Mouse (Mus musculus): ENCODE measurements around the gene Ism1. TPM values are rescaled to one million over a fixed set of nuclear protein-coding genes. Genes with fewer than 3 reads are reported as not detected.

The Ism1 gene
- polyA plus RNA-seq, 1 experiment from 2014 or later, result 0.03 TPM

DNA sequence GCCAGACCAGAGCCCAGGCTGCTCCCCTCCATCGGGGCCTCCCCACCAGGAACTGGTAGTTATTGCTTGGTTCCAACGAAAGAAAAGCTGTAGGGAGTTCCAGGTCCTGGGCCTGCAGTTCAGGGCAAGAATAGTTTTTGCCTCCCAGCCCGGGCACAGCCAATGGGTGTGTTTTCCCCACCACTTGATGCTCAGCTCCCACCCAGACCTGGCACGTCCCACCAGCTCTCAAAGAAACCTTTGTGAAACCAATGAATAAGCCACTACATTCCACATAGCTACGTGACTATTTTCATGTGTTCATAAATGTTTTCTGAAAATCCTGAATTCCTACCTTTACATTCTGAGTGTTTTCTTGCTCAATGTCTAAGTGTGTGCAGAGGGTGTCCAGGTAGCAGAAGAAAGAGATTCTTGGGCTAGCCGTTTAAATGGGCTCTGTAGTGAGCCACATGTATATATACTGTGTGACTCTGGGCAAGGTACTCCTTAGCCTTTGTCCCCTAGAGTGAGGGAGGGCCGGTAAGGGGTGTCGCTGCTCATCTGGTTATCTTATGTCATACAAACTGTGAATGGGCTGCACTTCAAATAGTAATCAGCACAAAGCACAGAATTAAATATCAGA is 97.1 kb downstream of the Ism1 start:
- 63% methylated on average over 8 of the region's 8 CpGs for WGBS (ENCODE audit: insufficient replicate concordance)
- Histone ChIP-seq H3K4me1 (replicated peaks) (no peaks in the 10 kb centered on the region), H3K4me2 (no peak overlapping the region), H3K27me3 (no peaks in the 10 kb centered on the region), H3K9ac (no peak overlapping the region), H3K36me3 (replicated peaks) (no peaks in the 10 kb centered on the region), H3K9me3 (replicated peaks) (no peaks in the 10 kb centered on the region), H3K27ac (replicated peaks) (no peak overlapping the region), H3K4me3 (replicated peaks) (no peak overlapping the region)
- no peak; the same call in 1 of the 2 replicates for ATAC-seq (ENCODE audit: insufficient read depth)

DNA sequence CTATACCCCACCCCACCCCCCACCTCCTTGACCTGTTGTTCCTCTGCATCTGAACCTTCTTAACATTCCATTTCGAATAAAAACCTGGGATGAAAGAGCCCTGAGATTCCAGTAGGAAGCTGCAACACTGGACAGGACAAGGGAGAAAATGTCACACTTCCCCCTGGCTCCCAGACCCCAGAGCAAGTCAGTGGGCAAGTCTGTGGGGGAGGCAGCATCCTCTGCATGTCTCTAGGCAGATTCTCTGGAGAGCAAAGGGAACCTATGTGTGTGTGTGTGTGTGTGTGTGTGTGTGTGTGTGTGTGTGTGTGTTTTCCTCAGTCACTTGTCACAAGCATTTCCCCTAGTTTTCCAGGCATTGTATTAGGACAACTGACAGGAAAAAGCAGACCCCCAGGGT is 98.7 kb downstream of the Ism1 start:
- no peak overlapping the region for H3K27ac ChIP-seq (replicated peaks)
- H3K9ac ChIP-seq, result no peak overlapping the region
- no peaks in the 10 kb centered on the region for H3K4me1 ChIP-seq (replicated peaks)
- H3K9me3 ChIP-seq (replicated peaks), result no peaks in the 10 kb centered on the region
- H3K4me3 ChIP-seq (replicated peaks), result no peak overlapping the region
- no peaks in the 10 kb centered on the region for H3K36me3 ChIP-seq (replicated peaks)
- no peak for ATAC-seq (ENCODE audit: insufficient read depth)
- H3K4me2 ChIP-seq, result no peak overlapping the region
- H3K27me3 ChIP-seq, result no peaks in the 10 kb centered on the region
- WGBS (ENCODE audit: insufficient replicate concordance), result 15% methylated on average over 1 of the region's 1 CpGs

DNA sequence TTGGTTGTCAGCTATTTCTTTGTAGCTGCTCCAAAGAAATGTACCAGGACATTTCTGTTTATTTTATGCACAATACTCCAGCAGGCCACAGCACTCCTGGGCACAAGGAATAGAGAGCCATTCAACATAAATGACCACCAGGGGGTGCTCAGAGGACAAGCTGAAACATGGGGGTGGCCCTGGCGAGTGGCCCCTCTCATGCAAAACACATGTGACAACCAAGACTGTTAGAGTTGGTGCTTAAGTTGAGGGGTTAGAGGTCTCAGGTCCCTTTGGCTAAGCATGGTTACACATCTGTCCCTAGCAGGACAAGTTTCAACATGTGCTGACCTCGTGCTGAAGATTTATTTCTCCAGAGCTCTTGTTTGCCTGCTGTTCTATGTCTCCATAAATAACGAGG is 100.3 kb downstream of the Ism1 start:
- no peaks in the 10 kb centered on the region for H3K9me3 ChIP-seq (replicated peaks)
- 32% methylated on average over 3 of the region's 3 CpGs for WGBS (ENCODE audit: insufficient replicate concordance)
- H3K27ac ChIP-seq (replicated peaks), result no peak overlapping the region
- no peak overlapping the region for H3K9ac ChIP-seq
- H3K27me3 ChIP-seq, result no peaks in the 10 kb centered on the region
- no peaks in the 10 kb centered on the region for H3K4me1 ChIP-seq (replicated peaks)
- no peak overlapping the region for H3K4me3 ChIP-seq (replicated peaks)
- H3K4me2 ChIP-seq, result no peak overlapping the region
- H3K36me3 ChIP-seq (replicated peaks), result no peaks in the 10 kb centered on the region
- ATAC-seq (ENCODE audit: insufficient read depth), result no peak

DNA sequence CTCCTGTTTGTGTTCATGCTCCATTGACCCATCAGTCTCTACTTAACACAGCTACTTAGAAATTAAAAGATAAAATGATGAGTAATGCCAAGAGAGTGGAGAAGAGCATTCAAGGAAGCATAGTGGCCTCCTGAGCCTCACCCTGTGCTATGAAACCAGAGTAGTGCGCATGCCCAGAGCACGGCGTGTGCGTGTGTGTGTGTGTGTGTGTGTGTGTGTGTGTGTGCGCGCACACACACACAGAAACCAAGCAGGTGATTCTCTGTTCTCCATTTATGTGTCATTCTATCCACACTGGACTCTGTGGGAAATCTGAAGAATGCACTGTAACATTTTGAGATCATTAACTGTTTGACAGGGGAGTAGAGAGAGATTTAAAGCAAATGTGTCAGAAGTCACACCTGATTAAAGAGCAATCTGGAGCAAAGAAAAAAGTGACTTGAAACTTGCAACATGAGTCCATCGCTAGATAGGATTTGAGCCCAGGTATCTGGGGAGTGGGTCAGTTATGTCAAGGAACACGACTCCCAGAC is 105.4 kb downstream of the Ism1 start:
- 76% methylated on average over 8 of the region's 8 CpGs for WGBS (ENCODE audit: insufficient replicate concordance)
- Histone ChIP-seq H3K9me3 (replicated peaks) (no peaks in the 10 kb centered on the region), H3K27me3 (no peaks in the 10 kb centered on the region), H3K4me3 (replicated peaks) (no peak overlapping the region), H3K4me1 (replicated peaks) (no peaks in the 10 kb centered on the region), H3K36me3 (replicated peaks) (no peaks in the 10 kb centered on the region), H3K4me2 (no peak overlapping the region), H3K9ac (no peak overlapping the region), H3K27ac (replicated peaks) (no peak overlapping the region)
- no peak for ATAC-seq (ENCODE audit: insufficient read depth)

DNA sequence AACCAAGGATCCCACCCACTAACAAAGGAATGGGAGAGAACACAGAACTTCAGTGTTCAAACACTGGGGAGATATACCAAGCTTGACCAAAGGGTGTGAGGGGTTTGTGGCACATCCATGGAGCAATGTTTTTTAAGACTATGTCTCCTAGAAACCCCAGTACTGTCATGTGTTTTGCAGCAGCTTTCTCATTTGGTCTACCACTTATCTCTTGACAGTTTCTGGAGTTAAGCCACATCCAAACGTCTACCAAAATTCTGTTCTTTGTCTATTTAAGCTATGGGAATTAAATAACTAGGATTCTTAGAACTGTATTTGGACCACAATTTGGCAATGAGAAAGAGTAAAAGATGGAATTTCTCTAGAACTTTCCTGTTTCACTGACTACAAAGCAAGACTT is 106.5 kb downstream of the Ism1 start:
- 49% methylated on average over 1 of the region's 1 CpGs for WGBS (ENCODE audit: insufficient replicate concordance)
- Histone ChIP-seq H3K4me2 (no peak overlapping the region), H3K27me3 (no peaks in the 10 kb centered on the region), H3K9me3 (replicated peaks) (no peaks in the 10 kb centered on the region), H3K4me3 (replicated peaks) (no peak overlapping the region), H3K36me3 (replicated peaks) (no peaks in the 10 kb centered on the region), H3K9ac (no peak overlapping the region), H3K4me1 (replicated peaks) (no peaks in the 10 kb centered on the region), H3K27ac (replicated peaks) (no peak overlapping the region)
- ATAC-seq (ENCODE audit: insufficient read depth), result no peak

DNA sequence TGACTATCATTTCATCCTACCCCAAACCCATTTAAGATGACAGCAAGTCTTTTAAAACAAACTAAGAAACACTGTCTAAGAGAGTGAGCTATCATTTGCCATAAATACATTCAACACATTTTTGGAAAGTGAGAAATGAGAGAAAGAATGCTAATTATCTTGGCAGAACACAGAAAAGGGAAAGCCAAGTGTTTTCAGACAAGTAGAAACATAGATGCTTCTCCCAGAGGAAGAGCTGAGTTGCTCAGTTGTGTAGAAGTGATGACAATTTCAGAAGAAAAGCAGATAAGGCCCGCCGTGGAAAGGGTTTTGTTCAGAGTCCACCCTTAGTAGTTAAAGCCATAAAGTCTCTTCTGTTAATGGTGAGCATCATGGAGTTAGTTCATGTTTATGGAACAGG is 107.0 kb downstream of the Ism1 start:
- Histone ChIP-seq H3K4me1 (replicated peaks) (no peaks in the 10 kb centered on the region), H3K4me2 (no peak overlapping the region), H3K27me3 (no peaks in the 10 kb centered on the region), H3K4me3 (replicated peaks) (no peak overlapping the region), H3K9me3 (replicated peaks) (no peaks in the 10 kb centered on the region), H3K9ac (no peak overlapping the region), H3K36me3 (replicated peaks) (no peaks in the 10 kb centered on the region), H3K27ac (replicated peaks) (no peak overlapping the region)
- no peak for ATAC-seq (ENCODE audit: insufficient read depth)
- 46% methylated on average over 2 of the region's 2 CpGs for WGBS (ENCODE audit: insufficient replicate concordance)

DNA sequence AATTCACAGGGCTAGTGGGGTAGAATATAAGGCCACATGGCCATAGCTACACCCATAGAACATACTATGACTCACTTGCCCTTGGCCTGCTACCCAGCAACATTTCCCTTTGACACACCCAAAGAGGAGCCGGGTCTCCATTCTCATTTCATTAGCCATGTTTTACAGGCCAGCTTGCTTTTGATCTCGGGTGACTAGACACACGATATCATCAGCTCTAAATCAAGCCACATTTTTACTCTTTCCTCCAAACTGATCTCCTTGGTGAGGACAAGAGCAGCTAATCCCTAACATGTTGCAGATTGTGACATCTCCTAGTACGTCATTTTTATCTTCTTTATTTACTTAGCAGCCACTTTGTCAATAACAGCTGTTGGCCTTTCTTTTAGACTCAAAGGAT is 110.7 kb downstream of the Ism1 start:
- no peak for ATAC-seq (ENCODE audit: insufficient read depth)
- H3K9ac ChIP-seq, result no peak overlapping the region
- H3K4me2 ChIP-seq, result no peak overlapping the region
- no peak overlapping the region for H3K4me3 ChIP-seq (replicated peaks)
- H3K9me3 ChIP-seq (replicated peaks), result no peaks in the 10 kb centered on the region
- no peaks in the 10 kb centered on the region for H3K4me1 ChIP-seq (replicated peaks)
- H3K27ac ChIP-seq (replicated peaks), result no peak overlapping the region
- no peaks in the 10 kb centered on the region for H3K36me3 ChIP-seq (replicated peaks)
- WGBS (ENCODE audit: insufficient replicate concordance), result 58% methylated on average over 4 of the region's 4 CpGs
- H3K27me3 ChIP-seq, result no peaks in the 10 kb centered on the region

DNA sequence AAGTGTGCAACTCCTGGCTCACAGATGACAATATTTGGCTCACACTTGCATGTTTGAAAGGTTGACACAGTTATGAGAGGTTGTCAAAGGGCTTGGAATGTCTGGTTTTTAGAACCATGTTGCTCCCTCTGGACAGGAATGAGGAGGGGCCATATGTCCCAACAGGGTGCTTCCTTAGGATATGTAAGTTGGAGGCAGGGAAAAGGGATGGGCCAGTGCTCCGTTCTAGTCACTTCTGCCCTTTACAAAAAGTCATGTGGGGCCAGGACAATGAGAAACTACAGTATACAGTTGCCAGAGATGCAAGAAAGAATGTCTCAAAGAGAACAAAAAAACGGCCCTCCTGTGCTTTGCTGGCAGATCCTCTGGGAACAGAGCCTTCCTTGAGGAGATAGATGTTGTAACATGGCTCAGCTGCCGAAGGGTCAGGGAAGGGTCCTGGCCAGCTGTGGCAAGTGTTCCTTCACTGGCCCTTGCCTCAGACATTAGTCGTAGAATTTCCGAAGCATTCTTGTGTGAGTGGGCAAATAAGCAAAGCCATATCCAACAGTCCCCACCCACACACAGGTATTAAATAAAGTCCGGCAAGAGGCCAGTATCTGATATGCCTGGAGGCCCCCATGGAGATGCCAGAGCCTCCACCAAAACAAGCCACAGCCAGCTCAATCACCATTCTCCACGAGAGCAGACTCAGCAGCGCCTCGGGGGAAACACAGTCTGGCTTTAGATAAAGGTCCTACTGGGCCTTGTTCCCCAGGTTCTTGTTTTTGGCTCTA is 114.6 kb downstream of the Ism1 start:
- ATAC-seq (ENCODE audit: insufficient read depth), result no peak

DNA sequence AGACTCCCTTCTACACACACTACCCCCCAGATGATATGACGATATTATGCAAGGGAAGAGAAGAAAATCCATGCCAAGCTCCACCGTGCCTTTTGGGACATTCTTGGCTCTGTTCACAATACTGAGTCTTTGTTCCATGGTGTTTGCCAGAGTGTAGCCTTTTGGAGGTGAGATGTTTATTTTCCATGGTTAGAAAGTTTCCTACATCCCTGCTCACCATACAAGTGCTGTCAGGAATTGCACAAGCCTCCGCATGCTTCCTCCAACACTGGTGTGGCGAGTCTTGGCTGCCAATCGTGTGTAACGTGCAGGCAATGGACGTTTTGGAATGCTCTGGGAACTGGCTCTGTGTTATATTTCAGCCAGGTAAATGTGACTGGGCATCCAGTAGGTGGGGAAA is 126.1 kb downstream of the Ism1 start:
- no peak overlapping the region for H3K9ac ChIP-seq
- no peak for ATAC-seq (ENCODE audit: insufficient read depth)
- H3K4me2 ChIP-seq, result no peak overlapping the region
- H3K4me3 ChIP-seq (replicated peaks), result no peak overlapping the region
- H3K4me1 ChIP-seq (replicated peaks), result no peaks in the 10 kb centered on the region
- no peaks in the 10 kb centered on the region for H3K27me3 ChIP-seq
- WGBS (ENCODE audit: insufficient replicate concordance), result 64% methylated on average over 7 of the region's 7 CpGs
- H3K9me3 ChIP-seq (replicated peaks), result no peaks in the 10 kb centered on the region
- H3K27ac ChIP-seq (replicated peaks), result no peak overlapping the region
- no peaks in the 10 kb centered on the region for H3K36me3 ChIP-seq (replicated peaks)

More for the DNA sequence above, 114.6 kb downstream of the Ism1 start:
- H3K36me3 ChIP-seq (replicated peaks), result no peaks in the 10 kb centered on the region
- WGBS (ENCODE audit: insufficient replicate concordance), result 60% methylated on average over 9 of the region's 9 CpGs
- no peak overlapping the region for H3K4me2 ChIP-seq
- H3K4me1 ChIP-seq (replicated peaks), result no peaks in the 10 kb centered on the region
- no peaks in the 10 kb centered on the region for H3K27me3 ChIP-seq
- H3K9ac ChIP-seq, result no peak overlapping the region
- H3K4me3 ChIP-seq (replicated peaks), result no peak overlapping the region
- no peak overlapping the region for H3K27ac ChIP-seq (replicated peaks)
- H3K9me3 ChIP-seq (replicated peaks), result no peaks in the 10 kb centered on the region

DNA sequence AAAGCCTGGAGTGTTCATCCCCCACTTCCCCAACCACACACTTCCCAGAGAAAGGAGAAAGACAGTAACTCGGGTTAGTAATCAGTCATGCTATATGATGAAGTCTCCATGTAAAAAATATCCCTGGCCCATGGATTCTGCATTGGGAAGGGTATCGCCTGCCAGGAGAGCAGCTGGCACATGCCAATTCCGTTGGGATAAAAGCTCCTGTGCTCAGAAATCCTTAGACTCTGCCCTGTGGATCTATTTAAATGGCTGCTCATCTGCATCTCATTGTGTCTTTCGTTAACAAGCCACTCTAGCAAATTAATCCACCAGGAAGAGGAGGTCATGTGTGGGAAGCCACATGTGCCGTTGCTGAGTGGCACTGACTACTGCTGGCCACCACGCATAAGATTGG is 129.9 kb downstream of the Ism1 start:
- Histone ChIP-seq H3K4me2 (no peak overlapping the region), H3K36me3 (replicated peaks) (no peaks in the 10 kb centered on the region), H3K4me1 (replicated peaks) (no peaks in the 10 kb centered on the region), H3K9me3 (replicated peaks) (no peaks in the 10 kb centered on the region), H3K9ac (no peak overlapping the region), H3K27ac (replicated peaks) (no peak overlapping the region), H3K4me3 (replicated peaks) (no peak overlapping the region), H3K27me3 (no peaks in the 10 kb centered on the region)
- ATAC-seq (ENCODE audit: insufficient read depth), result no peak
- 73% methylated on average over 6 of the region's 6 CpGs for WGBS (ENCODE audit: insufficient replicate concordance)

All from liver, embryonic 15.5 days (tissue).